Mouse (Mus musculus) lung, adult 2 months (tissue): ENCODE measurements at regions not wholly inside any gene's neighbourhood (a gene's known extent, or its start where the extent isn't known, plus 50 kb on each side); places are given as distances from the start of the nearest gene placed in this dataset.
"Not testable (repeated sequence)": the region's sequence is repeated elsewhere in the genome, so short reads cannot be mapped to it uniquely, and the experiment has no call there.

Experiments used
- DNase-seq: peaks from one replicate; pipeline ENCODE4 v3.0.0; 2022
- H3K4me1 ChIP-seq: fragments of 200-500 bp; 2 replicates; pipeline ENCODE4 v1.6.1; 2011; ENCODE audit warnings: low read length; ENCODE audit not compliant: control insufficient read depth, insufficient read depth
- H3K4me3 ChIP-seq: fragments of 200-500 bp; replicated peaks from 2 replicates; pipeline ENCODE3; 2011; ENCODE audit warnings: low read depth, mild to moderate bottlenecking, control low read depth, low read length; ENCODE audit errors: extremely low read depth
- CTCF ChIP-seq: fragments of 200-500 bp; IDR thresholded peaks from 2 replicates; pipeline ENCODE4 v1.5.1; 2011; ENCODE audit warnings: mild to moderate bottlenecking, low read length, control low read depth; ENCODE audit not compliant: insufficient read depth
- POLR2A ChIP-seq: fragments of 200-500 bp; IDR thresholded peaks from 2 replicates; pipeline ENCODE4 v1.6.1; 2011; ENCODE audit warnings: low read depth, mild to moderate bottlenecking, control low read depth, low read length, borderline replicate concordance; ENCODE audit errors: extremely low read depth
- WGBS: fragments of 180-500 bp; shearing (Covaris S2); methylation state at CpG from one replicate; pipeline ENCODE4 v1.1.7; 2018; 5-methylcytosine and 5-hydroxymethylcytosine counted together

GRCm38 (mm10) chr3:117076734-117077133, 107.9 kb upstream of the Palmd start:
- no peak for TF ChIP-seq CTCF
- TF ChIP-seq POLR2A: no peak
- Histone ChIP-seq H3K4me3 (no peak overlapping the region), H3K4me1 (no peaks in the 10 kb centered on the region)
- 29% methylated on average over 2 of the region's 2 CpGs for WGBS
- no peak for DNase-seq

GRCm38 (mm10) chr3:117073399-117073798, 104.6 kb upstream of the Palmd start:
- WGBS: 65% methylated on average over 4 of the region's 4 CpGs
- H3K4me1 ChIP-seq: no peaks in the 10 kb centered on the region
- no peak overlapping the region for H3K4me3 ChIP-seq
- no peak for TF ChIP-seq CTCF
- TF ChIP-seq POLR2A: no peak
- DNase-seq: no peak

- Histone ChIP-seq H3K4me1 (no peaks in the 10 kb centered on the region), H3K4me3 (no peak overlapping the region)
- WGBS: 64% methylated on average over 3 of the region's 3 CpGs
- no peak for DNase-seq
- TF ChIP-seq POLR2A: no peak
- no peak for TF ChIP-seq CTCF
Measured at GRCm38 (mm10) chr3:117072998-117073397, 104.2 kb upstream of the Palmd start.

- H3K4me3 ChIP-seq: no peak overlapping the region
- WGBS: 91% methylated on average over 5 of the region's 5 CpGs
- H3K4me1 ChIP-seq: peaks cover 3% of the 10 kb centered on the region; the same call in 1 of the 2 replicates
- TF ChIP-seq POLR2A (no peak), CTCF (no peak)
- DNase-seq: no peak
Measured at GRCm38 (mm10) chr3:117071851-117072250, 103.1 kb upstream of the Palmd start.

DNA sequence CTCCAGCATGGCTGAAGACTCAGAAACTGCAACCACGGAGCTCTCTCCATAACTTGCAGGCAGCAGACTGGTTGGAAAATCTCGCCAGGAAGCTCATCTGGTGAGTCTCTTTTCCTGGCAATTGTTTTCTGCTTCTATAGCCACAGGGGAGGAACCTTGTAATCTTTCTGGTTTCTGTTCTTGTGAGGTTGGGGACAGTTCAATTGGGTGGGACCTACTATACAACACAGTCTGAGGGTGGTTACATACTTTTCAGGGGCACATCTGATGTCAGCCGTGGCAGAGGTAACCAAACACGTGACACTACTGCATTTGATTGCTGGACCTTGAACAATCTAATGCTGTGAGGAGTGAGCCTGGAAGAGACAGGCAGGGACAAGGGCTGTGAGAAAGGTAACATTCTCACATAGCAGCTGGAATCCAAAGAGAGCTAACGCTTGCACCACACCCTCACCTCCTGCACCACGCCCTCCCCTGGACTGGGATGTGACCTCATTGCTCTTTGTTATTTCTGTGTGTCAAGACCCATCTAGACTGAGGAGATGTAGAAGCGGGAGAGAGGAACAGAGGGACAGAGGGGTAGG, 98.8 kb upstream of the Palmd start:
- DNase-seq: no peak
- 52% methylated on average over 7 of the region's 7 CpGs for WGBS

DNA sequence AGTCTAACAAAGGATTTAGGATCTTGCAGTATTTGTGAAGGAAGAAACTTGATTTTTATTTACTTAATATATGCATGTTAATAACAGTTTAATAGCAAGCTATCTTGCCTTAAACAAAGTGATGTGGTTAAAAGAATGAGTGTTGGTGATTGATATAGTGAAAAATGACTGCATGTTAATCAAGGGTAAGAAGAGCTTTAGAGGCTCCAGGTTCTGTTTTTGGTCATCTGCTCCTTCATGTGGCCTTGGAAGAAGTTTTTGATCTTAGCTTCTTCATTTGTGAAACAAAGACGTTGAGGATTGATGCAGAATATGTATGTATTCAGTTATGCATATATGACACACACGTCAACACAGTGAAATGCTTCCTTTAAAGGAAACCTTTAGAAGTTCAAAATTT, 97.1 kb upstream of the Palmd start:
- peaks cover 5% of the 10 kb centered on the region for H3K4me1 ChIP-seq
- no peak for DNase-seq
- 79% methylated on average over 2 of the region's 2 CpGs for WGBS
- H3K4me3 ChIP-seq: no peak overlapping the region
- TF ChIP-seq CTCF: no peak
- TF ChIP-seq POLR2A: no peak

More for the DNA sequence above, 98.8 kb upstream of the Palmd start:
- TF ChIP-seq CTCF (no peak), POLR2A (no peak)
- H3K4me1 ChIP-seq: peaks cover 3% of the 10 kb centered on the region; the same call in 1 of the 2 replicates
- H3K4me3 ChIP-seq: no peak overlapping the region

GRCm38 (mm10) chr3:117061831-117062230, 93.0 kb upstream of the Palmd start:
- Histone ChIP-seq H3K4me1 (peaks cover 2% of the 10 kb centered on the region; the same call in 1 of the 2 replicates), H3K4me3 (no peak overlapping the region)
- TF ChIP-seq POLR2A: no peak
- TF ChIP-seq CTCF: peak; percentile 11; the same call in 1 of the 2 replicates
- 85% methylated on average over 1 of the region's 1 CpGs for WGBS
- peak; percentile 21 for DNase-seq

GRCm38 (mm10) chr3:117061182-117061581, 92.4 kb upstream of the Palmd start:
- no peak for DNase-seq
- no peak for TF ChIP-seq CTCF
- no peak for TF ChIP-seq POLR2A
- 57% methylated on average over 6 of the region's 6 CpGs for WGBS
- peaks cover 2% of the 10 kb centered on the region; the same call in 1 of the 2 replicates for H3K4me1 ChIP-seq
- H3K4me3 ChIP-seq: no peak overlapping the region

- not testable (repeated sequence) for DNase-seq, H3K4me3 ChIP-seq
- WGBS: 66% methylated on average over 3 of the region's 3 CpGs
Measured at GRCm38 (mm10) chr3:117054711-117055110, 85.9 kb upstream of the Palmd start.

DNA sequence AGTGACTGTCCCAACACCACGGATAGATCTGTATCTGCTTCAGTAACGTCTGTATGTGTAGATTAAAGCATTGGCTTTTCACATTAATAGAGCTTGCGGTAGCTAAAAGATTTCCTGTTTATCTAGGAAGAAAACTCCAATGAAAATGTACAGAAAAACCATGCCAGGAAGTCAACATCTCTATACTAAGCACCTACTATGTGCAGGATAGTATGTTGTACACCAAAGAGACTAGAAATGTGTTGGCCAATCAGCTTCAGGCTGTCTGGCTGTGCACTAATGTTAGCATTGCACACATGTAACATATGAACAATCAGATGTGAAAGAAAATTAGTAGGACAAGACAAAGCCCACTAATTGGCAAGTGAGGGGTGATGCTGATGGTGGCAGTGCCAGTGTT, 82.6 kb upstream of the Palmd start:
- H3K4me1 ChIP-seq: no peaks in the 10 kb centered on the region
- H3K4me3 ChIP-seq: no peak overlapping the region
- DNase-seq: no peak
- TF ChIP-seq CTCF (no peak), POLR2A (no peak)
- 70% methylated on average over 3 of the region's 3 CpGs for WGBS

More at GRCm38 (mm10) chr3:117054711-117055110, 85.9 kb upstream of the Palmd start:
- H3K4me1 ChIP-seq: not testable (repeated sequence)

GRCm38 (mm10) chr3:117050909-117051308, 82.1 kb upstream of the Palmd start:
- Histone ChIP-seq H3K4me3 (no peak overlapping the region), H3K4me1 (no peaks in the 10 kb centered on the region)
- no peak for DNase-seq
- WGBS: 74% methylated on average over 3 of the region's 3 CpGs
- TF ChIP-seq CTCF (no peak), POLR2A (no peak)
